Mouse (Mus musculus): Measurements from ENCODE around the gene Nphp4.

GRCm38 (mm10) chr4:152546481-152546880 lies 70.0 kb downstream of the Nphp4 start:
- no peak for TF ChIP-seq POLR2A (IDR thresholded peaks at IDR 0.05; ENCODE audit: low read depth, low read length)
- TF ChIP-seq CTCF (conservative IDR thresholded peaks at IDR 0.05; ENCODE audit: insufficient read depth, insufficient read length, low read depth, low read length), result no peak; the same call in 1 of the 2 replicates
